Mouse (Mus musculus) heart, embryonic 13.5 days (tissue): ENCODE results near the gene Slc6a1. TPM values are rescaled to one million over a fixed set of nuclear protein-coding genes. Genes with fewer than 3 reads are reported as not detected.
"Not testable (repeated sequence)": the region's sequence is repeated elsewhere in the genome, so short reads cannot be mapped to it uniquely, and the experiment has no call there.

Source experiments
- ATAC-seq: fragments of 200-750 bp; cut with Nextera tagmentation; 2 replicates; pipeline ENCODE4 v1.8.0; 2017; ENCODE audit warnings: moderate TSS enrichment; ENCODE audit not compliant: insufficient number of reproducible peaks, low FRiP score, low TSS enrichment; ENCODE audit errors: extremely low read depth
- H3K27ac ChIP-seq: fragments of 300-500 bp; sonication (generic); replicated peaks from 2 replicates; pipeline ENCODE4 v1.5.1; 2015; ENCODE audit warnings: moderate library complexity, mild to moderate bottlenecking, inconsistent platforms
- H3K27me3 ChIP-seq: fragments of 300-500 bp; sonication (generic); replicated peaks from 2 replicates; pipeline ENCODE4 v1.6.1; 2015; ENCODE audit warnings: mild to moderate bottlenecking, inconsistent platforms
- H3K36me3 ChIP-seq: fragments of 300-500 bp; sonication (generic); 2 replicates; pipeline ENCODE4 v1.6.1; 2015; ENCODE audit warnings: mild to moderate bottlenecking, inconsistent platforms
- H3K4me1 ChIP-seq: fragments of 300-500 bp; sonication (generic); 2 replicates; pipeline ENCODE4 v1.6.1; 2015; ENCODE audit warnings: inconsistent platforms
- H3K4me2 ChIP-seq: fragments of 300-500 bp; sonication (generic); 2 replicates; pipeline ENCODE4 v1.6.1; 2015; ENCODE audit warnings: inconsistent platforms, mild to moderate bottlenecking, moderate library complexity
- H3K4me3 ChIP-seq: fragments of 300-500 bp; sonication (generic); 2 replicates; pipeline ENCODE4 v1.5.1; 2015; ENCODE audit warnings: moderate library complexity, mild to moderate bottlenecking, inconsistent platforms
- H3K9ac ChIP-seq: fragments of 300-500 bp; sonication (generic); 2 replicates; pipeline ENCODE4 v1.6.1; 2015; ENCODE audit warnings: inconsistent platforms, mild to moderate bottlenecking, moderate library complexity
- H3K9me3 ChIP-seq: fragments of 300-500 bp; sonication (generic); 2 replicates; pipeline ENCODE4 v1.6.1; 2016; ENCODE audit warnings: inconsistent platforms
- WGBS: fragments of 180-500 bp; shearing (Covaris S2); methylation state at CpG from one replicate; pipeline ENCODE4 v1.1.7; 2015; ENCODE audit warnings: mixed read lengths; 5-methylcytosine and 5-hydroxymethylcytosine counted together
- polyA plus RNA-seq: library from polyadenylated mRNA; unstranded; fragments of >200 nt; fragmentation: Nextera tagmentation; extraction: Ambion mirVana; gene quantifications from 2 replicates; pipeline ENCODE4 v1.2.1, GENCODE M21; 2015

Gene Slc6a1
- polyA plus RNA-seq, 1 experiment from 2014 or later = 0.63 TPM

- 32% methylated on average over 8 of the region's 8 CpGs for WGBS
- no peaks in the 10 kb centered on the region for H3K9me3 ChIP-seq
- ATAC-seq = no peak
- H3K36me3 ChIP-seq = no peaks in the 10 kb centered on the region
- H3K9ac ChIP-seq = no peak overlapping the region
- no peak overlapping the region for H3K4me3 ChIP-seq
- no peak overlapping the region for H3K27ac ChIP-seq
- no peak overlapping the region for H3K4me2 ChIP-seq
- H3K4me1 ChIP-seq = peaks cover 25% of the 10 kb centered on the region
- H3K27me3 ChIP-seq = no peaks in the 10 kb centered on the region
Measured at GRCm38 (mm10) chr6:114329597-114330470, 47.4 kb downstream of the Slc6a1 start.

GRCm38 (mm10) chr6:114331926-114332325, 49.5 kb downstream of the Slc6a1 start:
- no peak for ATAC-seq
- H3K4me1 ChIP-seq = peaks cover 28% of the 10 kb centered on the region
- no peaks in the 10 kb centered on the region for H3K9me3 ChIP-seq
- no peak overlapping the region for H3K4me3 ChIP-seq
- H3K9ac ChIP-seq = no peak overlapping the region
- no peaks in the 10 kb centered on the region for H3K36me3 ChIP-seq
- 85% methylated on average over 7 of the region's 7 CpGs for WGBS
- H3K27ac ChIP-seq = no peak overlapping the region
- peaks cover 2% of the 10 kb centered on the region; the same call in 1 of the 2 replicates for H3K27me3 ChIP-seq
- no peak overlapping the region for H3K4me2 ChIP-seq

- Histone ChIP-seq H3K27ac (no peak overlapping the region), H3K4me2 (no peak overlapping the region), H3K9ac (no peak overlapping the region), H3K36me3 (no peaks in the 10 kb centered on the region), H3K4me1 (peaks cover 43% of the 10 kb centered on the region), H3K9me3 (no peaks in the 10 kb centered on the region), H3K4me3 (no peak overlapping the region), H3K27me3 (peaks cover 5% of the 10 kb centered on the region; the same call in 1 of the 2 replicates)
- no peak for ATAC-seq
- WGBS = 55% methylated on average over 11 of the region's 11 CpGs
Measured at GRCm38 (mm10) chr6:114336128-114336943, 53.9 kb downstream of the Slc6a1 start.

GRCm38 (mm10) chr6:114336944-114337215, 54.4 kb downstream of the Slc6a1 start:
- Histone ChIP-seq H3K4me2 (no peak overlapping the region), H3K9ac (no peak overlapping the region), H3K27me3 (peaks cover 5% of the 10 kb centered on the region; the same call in 1 of the 2 replicates), H3K27ac (no peak overlapping the region), H3K36me3 (no peaks in the 10 kb centered on the region), H3K9me3 (no peaks in the 10 kb centered on the region), H3K4me1 (peaks cover 38% of the 10 kb centered on the region), H3K4me3 (no peak overlapping the region)
- no peak for ATAC-seq
- 67% methylated on average over 1 of the region's 1 CpGs for WGBS

GRCm38 (mm10) chr6:114341381-114341780, 58.9 kb downstream of the Slc6a1 start:
- not testable (repeated sequence) for H3K9me3 ChIP-seq, H3K4me2 ChIP-seq, H3K9ac ChIP-seq, H3K36me3 ChIP-seq, H3K4me3 ChIP-seq, ATAC-seq, H3K27ac ChIP-seq
- Histone ChIP-seq H3K4me1 (peaks cover 29% of the 10 kb centered on the region), H3K27me3 (peaks cover 28% of the 10 kb centered on the region)

GRCm38 (mm10) chr6:114343740-114344139, 61.3 kb downstream of the Slc6a1 start:
- no peak for ATAC-seq
- 10% methylated on average over 3 of the region's 3 CpGs for WGBS
- peaks cover 42% of the 10 kb centered on the region for H3K27me3 ChIP-seq
- H3K9ac ChIP-seq = no peak overlapping the region
- H3K4me2 ChIP-seq = no peak overlapping the region
- no peak overlapping the region for H3K27ac ChIP-seq
- no peaks in the 10 kb centered on the region for H3K9me3 ChIP-seq
- no peaks in the 10 kb centered on the region for H3K36me3 ChIP-seq
- no peak overlapping the region for H3K4me3 ChIP-seq
- H3K4me1 ChIP-seq = peaks cover 8% of the 10 kb centered on the region

GRCm38 (mm10) chr6:114345156-114345555, 62.7 kb downstream of the Slc6a1 start:
- Histone ChIP-seq H3K4me3 (no peak overlapping the region), H3K27ac (no peak overlapping the region), H3K4me2 (no peak overlapping the region), H3K27me3 (peaks cover 50% of the 10 kb centered on the region), H3K9ac (no peak overlapping the region), H3K9me3 (no peaks in the 10 kb centered on the region), H3K4me1 (no peaks in the 10 kb centered on the region), H3K36me3 (no peaks in the 10 kb centered on the region)
- WGBS = 32% methylated on average over 4 of the region's 4 CpGs
- ATAC-seq = no peak

- Histone ChIP-seq H3K4me1 (no peaks in the 10 kb centered on the region), H3K36me3 (no peaks in the 10 kb centered on the region), H3K9me3 (no peaks in the 10 kb centered on the region), H3K27ac (no peak overlapping the region), H3K4me3 (no peak overlapping the region), H3K27me3 (peaks cover 53% of the 10 kb centered on the region), H3K9ac (no peak overlapping the region), H3K4me2 (no peak overlapping the region)
- WGBS = 45% methylated on average over 13 of the region's 13 CpGs
- no peak for ATAC-seq
Measured at GRCm38 (mm10) chr6:114347831-114348754, 65.7 kb downstream of the Slc6a1 start.

- no peaks in the 10 kb centered on the region for H3K36me3 ChIP-seq
- no peak for ATAC-seq
- H3K27me3 ChIP-seq = peaks cover 7% of the 10 kb centered on the region; the same call in 1 of the 2 replicates
- no peak overlapping the region for H3K4me2 ChIP-seq
- no peaks in the 10 kb centered on the region for H3K9me3 ChIP-seq
- no peak overlapping the region for H3K27ac ChIP-seq
- peaks cover 8% of the 10 kb centered on the region for H3K4me1 ChIP-seq
- 46% methylated on average over 4 of the region's 4 CpGs for WGBS
- H3K9ac ChIP-seq = no peak overlapping the region
- no peak overlapping the region for H3K4me3 ChIP-seq
Measured at GRCm38 (mm10) chr6:114354635-114355034, 72.2 kb downstream of the Slc6a1 start.

- Histone ChIP-seq H3K27me3 (peaks cover 3% of the 10 kb centered on the region; the same call in 1 of the 2 replicates), H3K9me3 (no peaks in the 10 kb centered on the region), H3K4me1 (peaks cover 8% of the 10 kb centered on the region), H3K4me3 (no peak overlapping the region), H3K9ac (no peak overlapping the region), H3K27ac (no peak overlapping the region), H3K36me3 (no peaks in the 10 kb centered on the region), H3K4me2 (no peak overlapping the region)
- WGBS = 34% methylated on average over 3 of the region's 3 CpGs
- ATAC-seq = no peak
Measured at GRCm38 (mm10) chr6:114358171-114358570, 75.7 kb downstream of the Slc6a1 start.

- Histone ChIP-seq H3K27me3 (no peaks in the 10 kb centered on the region; the same call in 1 of the 2 replicates), H3K27ac (no peak overlapping the region), H3K9me3 (no peaks in the 10 kb centered on the region), H3K4me1 (peaks cover 8% of the 10 kb centered on the region), H3K9ac (no peak overlapping the region), H3K4me2 (no peak overlapping the region), H3K36me3 (no peaks in the 10 kb centered on the region), H3K4me3 (no peak overlapping the region)
- 67% methylated on average over 4 of the region's 4 CpGs for WGBS
- ATAC-seq = no peak
Measured at GRCm38 (mm10) chr6:114362355-114362754, 79.9 kb downstream of the Slc6a1 start.
